Mouse (Mus musculus): ENCODE measurements around the gene Trim27. TPM values are rescaled to one million over a fixed set of nuclear protein-coding genes. Genes with fewer than 3 reads are reported as not detected.

Trim27 gene
- polyA plus RNA-seq, 1 experiment from 2014 or later, result 42.7 TPM

- Histone ChIP-seq H3K4me1 (ENCODE audit: control insufficient read depth, low read depth, low read length) (peaks cover 2% of the 10 kb centered on the region), H3K4me2 (ENCODE audit: low read depth, low read length) (peak overlapping the region; percentile 91), H3K9me3 (replicated peaks; ENCODE audit: control insufficient read depth, low read length) (no peaks in the 10 kb centered on the region), H3K36me3 (ENCODE audit: control insufficient read depth, insufficient read depth) (no peaks in the 10 kb centered on the region), H3K4me3 (ENCODE audit: low read depth, low read length) (peak overlapping the region; percentile 65), H3K27me3 (ENCODE audit: control insufficient read depth, insufficient read depth, low read depth, low read length) (peaks cover 9% of the 10 kb centered on the region), H3K9ac (ENCODE audit: low read depth, low read length) (peak overlapping the region; percentile 54), H3K27ac (ENCODE audit: low read length) (no peak overlapping the region)
- WGBS (ENCODE audit: insufficient replicate concordance), result under 1% methylated on average over 20 of the region's 20 CpGs
- ATAC-seq (ENCODE audit: low read depth), result peak; percentile 94
Observed at GRCm38 (mm10) chr13:21222463-21223022, 43.3 kb downstream of the Trim27 start.

DNA sequence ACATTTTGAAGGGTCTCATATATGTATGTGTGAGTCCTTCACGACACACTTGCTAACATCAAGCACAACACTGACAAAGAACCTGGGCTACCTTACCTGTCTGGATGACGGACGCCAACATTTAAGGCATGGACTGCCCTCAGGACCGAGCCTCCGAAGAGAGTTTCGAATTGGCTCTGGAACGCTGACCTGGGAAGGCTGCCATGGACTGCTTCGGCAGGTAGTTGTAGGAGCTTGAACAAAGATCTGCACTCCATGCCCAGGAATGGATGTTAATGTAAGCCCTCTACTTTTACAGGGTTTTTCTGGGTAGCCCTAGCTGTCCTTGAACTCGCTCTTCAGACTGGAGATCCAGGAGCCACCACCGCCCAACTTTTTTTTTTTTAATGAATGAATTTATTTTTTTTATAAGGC lies 44.0 kb downstream of the Trim27 start:
- H3K4me3 ChIP-seq (ENCODE audit: low read depth, low read length), result peak overlapping the region; percentile 65
- H3K4me2 ChIP-seq (ENCODE audit: low read depth, low read length), result peak overlapping the region; percentile 91
- no peaks in the 10 kb centered on the region; the same call in 1 of the 2 replicates for H3K9me3 ChIP-seq (replicated peaks; ENCODE audit: control insufficient read depth, low read length)
- WGBS (ENCODE audit: insufficient replicate concordance), result 3% methylated on average over 10 of the region's 10 CpGs
- H3K9ac ChIP-seq (ENCODE audit: low read depth, low read length), result peak overlapping the region; percentile 43
- 0 out of 2 replicates have a peak, but pooled peaks have one; percentile 10 for ATAC-seq (ENCODE audit: low read depth)
- peaks cover 9% of the 10 kb centered on the region for H3K27me3 ChIP-seq (ENCODE audit: control insufficient read depth, insufficient read depth, low read depth, low read length)
- H3K36me3 ChIP-seq (ENCODE audit: control insufficient read depth, insufficient read depth), result no peaks in the 10 kb centered on the region
- H3K4me1 ChIP-seq (ENCODE audit: control insufficient read depth, low read depth, low read length), result peaks cover 2% of the 10 kb centered on the region
- no peak overlapping the region for H3K27ac ChIP-seq (ENCODE audit: low read length)

GRCm38 (mm10) chr13:21224376-21224775 lies 45.1 kb downstream of the Trim27 start:
- Histone ChIP-seq H3K27me3 (ENCODE audit: control insufficient read depth, insufficient read depth, low read depth, low read length) (peaks cover 7% of the 10 kb centered on the region), H3K27ac (ENCODE audit: low read length) (no peak overlapping the region), H3K4me3 (ENCODE audit: low read depth, low read length) (no peak overlapping the region), H3K4me1 (ENCODE audit: control insufficient read depth, low read depth, low read length) (peaks cover 2% of the 10 kb centered on the region), H3K9me3 (replicated peaks; ENCODE audit: control insufficient read depth, low read length) (no peaks in the 10 kb centered on the region; the same call in 1 of the 2 replicates), H3K36me3 (ENCODE audit: control insufficient read depth, insufficient read depth) (no peaks in the 10 kb centered on the region), H3K9ac (ENCODE audit: low read depth, low read length) (no peak overlapping the region), H3K4me2 (ENCODE audit: low read depth, low read length) (no peak overlapping the region)
- WGBS (ENCODE audit: insufficient replicate concordance), result 55% methylated on average over 1 of the region's 1 CpGs
- ATAC-seq (ENCODE audit: low read depth), result no peak

- WGBS (ENCODE audit: insufficient replicate concordance), result 48% methylated on average over 6 of the region's 6 CpGs
- H3K4me3 ChIP-seq (ENCODE audit: low read depth, low read length), result no peak overlapping the region
- H3K27ac ChIP-seq (ENCODE audit: low read length), result no peak overlapping the region
- H3K36me3 ChIP-seq (ENCODE audit: control insufficient read depth, insufficient read depth), result no peaks in the 10 kb centered on the region
- H3K9me3 ChIP-seq (replicated peaks; ENCODE audit: control insufficient read depth, low read length), result no peaks in the 10 kb centered on the region; the same call in 1 of the 2 replicates
- H3K4me1 ChIP-seq (ENCODE audit: control insufficient read depth, low read depth, low read length), result peaks cover 2% of the 10 kb centered on the region
- peaks cover 3% of the 10 kb centered on the region for H3K27me3 ChIP-seq (ENCODE audit: control insufficient read depth, insufficient read depth, low read depth, low read length)
- H3K4me2 ChIP-seq (ENCODE audit: low read depth, low read length), result no peak overlapping the region
- ATAC-seq (ENCODE audit: low read depth), result no peak
- no peak overlapping the region for H3K9ac ChIP-seq (ENCODE audit: low read depth, low read length)
Observed at GRCm38 (mm10) chr13:21225206-21225605, 46.0 kb downstream of the Trim27 start.

GRCm38 (mm10) chr13:21226031-21226430 lies 46.8 kb downstream of the Trim27 start:
- no peak overlapping the region for H3K4me2 ChIP-seq (ENCODE audit: low read depth, low read length)
- H3K4me3 ChIP-seq (ENCODE audit: low read depth, low read length), result no peak overlapping the region
- WGBS (ENCODE audit: insufficient replicate concordance), result 50% methylated on average over 3 of the region's 3 CpGs
- no peak for ATAC-seq (ENCODE audit: low read depth)
- H3K27me3 ChIP-seq (ENCODE audit: control insufficient read depth, insufficient read depth, low read depth, low read length), result peaks cover 2% of the 10 kb centered on the region
- H3K36me3 ChIP-seq (ENCODE audit: control insufficient read depth, insufficient read depth), result no peaks in the 10 kb centered on the region
- H3K9ac ChIP-seq (ENCODE audit: low read depth, low read length), result no peak overlapping the region
- H3K9me3 ChIP-seq (replicated peaks; ENCODE audit: control insufficient read depth, low read length), result no peaks in the 10 kb centered on the region; the same call in 1 of the 2 replicates
- H3K4me1 ChIP-seq (ENCODE audit: control insufficient read depth, low read depth, low read length), result peaks cover 2% of the 10 kb centered on the region
- no peak overlapping the region for H3K27ac ChIP-seq (ENCODE audit: low read length)

DNA sequence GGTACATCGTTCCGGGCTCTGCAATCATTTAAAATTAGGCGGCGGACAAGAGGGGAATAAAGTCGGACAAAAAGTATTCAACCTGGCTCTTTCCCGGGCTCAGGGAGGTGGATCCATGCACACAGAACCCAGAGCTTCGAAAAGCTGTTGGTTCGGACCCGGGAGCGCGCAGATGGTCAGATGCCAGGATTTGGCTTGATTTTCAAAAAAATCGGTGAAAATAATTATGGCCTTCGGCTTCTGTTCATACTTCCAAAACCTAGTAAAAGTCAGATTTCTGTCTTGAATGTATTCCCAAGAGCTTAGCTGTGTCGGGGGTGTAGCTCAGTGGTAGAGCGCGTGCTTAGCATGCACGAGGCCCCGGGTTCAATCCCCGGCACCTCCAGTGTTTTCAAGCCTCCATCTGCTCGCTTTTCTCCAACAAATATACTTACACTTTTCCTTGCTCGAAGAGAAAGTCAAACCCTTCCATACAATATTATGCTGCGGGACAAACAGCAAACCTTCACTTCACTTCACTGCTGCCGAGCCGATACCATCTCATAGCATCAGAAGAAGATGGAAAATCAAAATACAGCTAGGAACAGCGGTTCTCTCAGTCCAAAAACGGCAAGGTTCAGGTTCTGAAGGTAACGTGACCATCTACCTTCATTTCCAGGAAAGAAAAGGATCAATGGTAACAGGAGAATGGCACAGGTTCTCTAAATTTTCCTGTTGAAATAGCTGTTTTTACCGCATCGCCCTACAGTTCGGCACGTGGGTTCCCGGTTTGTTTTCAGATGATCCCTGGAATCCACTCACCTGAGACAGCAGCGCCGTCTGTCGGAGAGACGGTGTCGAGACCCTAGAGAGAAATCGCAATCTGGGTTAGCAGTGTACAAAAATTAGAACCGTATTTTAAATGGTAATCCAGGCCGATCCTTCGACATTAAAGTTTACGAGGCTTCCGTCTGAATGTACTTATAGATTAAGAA lies 54.8 kb downstream of the Trim27 start:
- Histone ChIP-seq H3K27ac (ENCODE audit: low read length) (0 out of 2 replicates have a peak overlapping the region, but pooled peaks have one; percentile 9), H3K4me2 (ENCODE audit: low read depth, low read length) (peak overlapping the region; percentile 59), H3K9me3 (replicated peaks; ENCODE audit: control insufficient read depth, low read length) (no peaks in the 10 kb centered on the region), H3K9ac (ENCODE audit: low read depth, low read length) (peak overlapping the region; percentile 58), H3K4me1 (ENCODE audit: control insufficient read depth, low read depth, low read length) (no peaks in the 10 kb centered on the region; the same call in 1 of the 2 replicates), H3K27me3 (ENCODE audit: control insufficient read depth, insufficient read depth, low read depth, low read length) (no peaks in the 10 kb centered on the region), H3K4me3 (ENCODE audit: low read depth, low read length) (peak overlapping the region; percentile 71), H3K36me3 (ENCODE audit: control insufficient read depth, insufficient read depth) (no peaks in the 10 kb centered on the region)
- WGBS (ENCODE audit: insufficient replicate concordance), result under 1% methylated on average over 43 of the region's 43 CpGs
- peak; percentile 98 for ATAC-seq (ENCODE audit: low read depth)

DNA sequence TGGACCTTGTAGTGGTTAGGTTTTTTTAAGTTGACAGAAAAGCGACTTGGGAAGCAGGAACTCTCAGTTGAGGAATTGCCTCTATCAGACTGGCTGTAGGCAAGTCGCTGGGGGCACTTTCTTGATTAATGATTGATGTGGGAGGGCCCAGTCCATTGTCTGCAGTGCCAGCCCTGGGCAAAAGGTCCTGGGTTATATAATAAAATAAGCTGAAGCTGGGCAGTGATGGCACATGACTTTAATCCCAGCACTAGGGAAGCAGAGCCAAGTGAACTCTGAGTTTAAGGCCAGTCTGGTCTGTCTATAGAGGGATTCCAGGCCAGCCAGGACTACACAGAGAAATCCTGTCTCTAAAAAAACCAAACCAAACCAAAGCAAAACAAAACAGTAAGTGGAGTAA lies 57.5 kb downstream of the Trim27 start:
- no peak overlapping the region for H3K4me2 ChIP-seq (ENCODE audit: low read depth, low read length)
- H3K9me3 ChIP-seq (replicated peaks; ENCODE audit: control insufficient read depth, low read length), result no peaks in the 10 kb centered on the region
- H3K36me3 ChIP-seq (ENCODE audit: control insufficient read depth, insufficient read depth), result no peaks in the 10 kb centered on the region
- no peaks in the 10 kb centered on the region for H3K27me3 ChIP-seq (ENCODE audit: control insufficient read depth, insufficient read depth, low read depth, low read length)
- no peaks in the 10 kb centered on the region; the same call in 1 of the 2 replicates for H3K4me1 ChIP-seq (ENCODE audit: control insufficient read depth, low read depth, low read length)
- H3K27ac ChIP-seq (ENCODE audit: low read length), result no peak overlapping the region
- H3K9ac ChIP-seq (ENCODE audit: low read depth, low read length), result no peak overlapping the region
- H3K4me3 ChIP-seq (ENCODE audit: low read depth, low read length), result no peak overlapping the region
- 48% methylated on average over 2 of the region's 2 CpGs for WGBS (ENCODE audit: insufficient replicate concordance)
- ATAC-seq (ENCODE audit: low read depth), result no peak

GRCm38 (mm10) chr13:21237161-21237560 lies 57.9 kb downstream of the Trim27 start:
- no peak overlapping the region for H3K9ac ChIP-seq (ENCODE audit: low read depth, low read length)
- no peak overlapping the region for H3K4me3 ChIP-seq (ENCODE audit: low read depth, low read length)
- H3K4me1 ChIP-seq (ENCODE audit: control insufficient read depth, low read depth, low read length), result no peaks in the 10 kb centered on the region; the same call in 1 of the 2 replicates
- no peak overlapping the region for H3K27ac ChIP-seq (ENCODE audit: low read length)
- H3K27me3 ChIP-seq (ENCODE audit: control insufficient read depth, insufficient read depth, low read depth, low read length), result no peaks in the 10 kb centered on the region
- ATAC-seq (ENCODE audit: low read depth), result no peak
- 73% methylated on average over 6 of the region's 6 CpGs for WGBS (ENCODE audit: insufficient replicate concordance)
- no peaks in the 10 kb centered on the region for H3K36me3 ChIP-seq (ENCODE audit: control insufficient read depth, insufficient read depth)
- H3K4me2 ChIP-seq (ENCODE audit: low read depth, low read length), result no peak overlapping the region
- H3K9me3 ChIP-seq (replicated peaks; ENCODE audit: control insufficient read depth, low read length), result no peaks in the 10 kb centered on the region

DNA sequence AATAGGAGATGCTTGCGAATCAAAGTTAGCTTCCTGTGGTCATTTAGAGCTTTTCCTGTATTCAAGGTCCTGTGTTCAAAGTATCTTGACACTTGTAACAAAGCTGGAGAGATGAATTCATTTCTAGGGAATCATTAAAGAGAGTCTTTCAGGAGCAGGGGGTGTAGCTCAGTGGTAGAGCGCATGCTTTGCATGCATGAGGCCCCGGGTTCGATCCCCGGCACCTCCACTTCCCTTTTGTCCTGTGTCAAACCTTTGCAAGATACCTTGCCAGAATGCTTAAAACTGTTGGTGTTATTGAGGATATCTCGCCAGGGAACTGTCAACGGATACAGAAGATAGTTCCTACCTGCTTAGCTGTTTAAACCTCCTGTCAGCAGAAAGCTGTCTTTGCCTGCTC lies 61.5 kb downstream of the Trim27 start:
- H3K4me2 ChIP-seq (ENCODE audit: low read depth, low read length), result no peak overlapping the region
- peak; percentile 71 for ATAC-seq (ENCODE audit: low read depth)
- no peak overlapping the region for H3K27ac ChIP-seq (ENCODE audit: low read length)
- no peaks in the 10 kb centered on the region for H3K9me3 ChIP-seq (replicated peaks; ENCODE audit: control insufficient read depth, low read length)
- H3K4me3 ChIP-seq (ENCODE audit: low read depth, low read length), result no peak overlapping the region
- peaks cover 5% of the 10 kb centered on the region for H3K4me1 ChIP-seq (ENCODE audit: control insufficient read depth, low read depth, low read length)
- H3K27me3 ChIP-seq (ENCODE audit: control insufficient read depth, insufficient read depth, low read depth, low read length), result no peaks in the 10 kb centered on the region
- H3K36me3 ChIP-seq (ENCODE audit: control insufficient read depth, insufficient read depth), result no peaks in the 10 kb centered on the region
- 7% methylated on average over 7 of the region's 7 CpGs for WGBS (ENCODE audit: insufficient replicate concordance)
- no peak overlapping the region for H3K9ac ChIP-seq (ENCODE audit: low read depth, low read length)
